Mouse (Mus musculus) embryonic facial prominence, embryonic 14.5 days (tissue): ENCODE results near the gene Fan1. TPM values are rescaled to one million over a fixed set of nuclear protein-coding genes. Genes with fewer than 3 reads are reported as not detected.
A peak's percentile ranks its signal among the peaks of the same experiment; 100 is the strongest.

Experiments
- ATAC-seq: fragments of 200-750 bp; cut with Nextera tagmentation; 2 replicates; pipeline ENCODE4 v1.8.0; 2017; ENCODE audit warnings: low read depth, moderate number of reproducible peaks, moderate TSS enrichment
- DNase-seq: peaks from one replicate; pipeline ENCODE4 v3.0.0-alpha.2; 2015; ENCODE audit warnings: low spot score
- H3K27ac ChIP-seq: fragments of 300-500 bp; sonication (generic); replicated peaks from 2 replicates; pipeline ENCODE4 v1.5.1; 2014; ENCODE audit warnings: low read depth, mild to moderate bottlenecking, low read length, moderate library complexity
- H3K27me3 ChIP-seq: fragments of 300-500 bp; sonication (generic); replicated peaks from 2 replicates; pipeline ENCODE4 v1.6.1; 2014; ENCODE audit warnings: low read length; ENCODE audit not compliant: control insufficient read depth, insufficient read depth
- H3K36me3 ChIP-seq: fragments of 300-500 bp; sonication (generic); 2 replicates; pipeline ENCODE4 v1.6.1; 2014; ENCODE audit warnings: low read length, mixed read lengths; ENCODE audit not compliant: control insufficient read depth, insufficient read depth
- H3K4me1 ChIP-seq: fragments of 300-500 bp; sonication (generic); 2 replicates; pipeline ENCODE4 v1.6.1; 2014; ENCODE audit warnings: antibody characterized with exemption, low read length; ENCODE audit not compliant: control insufficient read depth, insufficient read depth
- H3K4me2 ChIP-seq: fragments of 300-500 bp; sonication (generic); 2 replicates; pipeline ENCODE4 v1.6.1; 2014; ENCODE audit warnings: low read depth, mild to moderate bottlenecking, low read length, moderate library complexity, mixed read lengths
- H3K4me3 ChIP-seq: fragments of 300-500 bp; sonication (generic); 2 replicates; pipeline ENCODE4 v1.5.1; 2014; ENCODE audit warnings: low read depth, mild to moderate bottlenecking, low read length
- H3K9ac ChIP-seq: fragments of 300-500 bp; sonication (generic); 2 replicates; pipeline ENCODE4 v1.6.1; 2014; ENCODE audit warnings: low read depth, mild to moderate bottlenecking, low read length, moderate library complexity, mixed read lengths
- H3K9me3 ChIP-seq: fragments of 300-500 bp; sonication (generic); 2 replicates; pipeline ENCODE4 v1.6.1; 2016; ENCODE audit warnings: low read length; ENCODE audit not compliant: control insufficient read depth
- WGBS: fragments of 180-500 bp; shearing (Covaris S2); extraction: QIAGEN DNeasy Blood & Tissue Kit; methylation state at CpG from one replicate; pipeline ENCODE4 v1.1.7; 2014; 5-methylcytosine and 5-hydroxymethylcytosine counted together
- polyA plus RNA-seq: library from polyadenylated mRNA; unstranded; fragments of >200 nt; fragmentation: Nextera tagmentation; extraction: Ambion mirVana; gene quantifications from 2 replicates; pipeline ENCODE4 v1.2.1, GENCODE M21; 2014

Gene Fan1
- polyA plus RNA-seq, 1 experiment from 2014 or later, result 4.0 TPM

DNA sequence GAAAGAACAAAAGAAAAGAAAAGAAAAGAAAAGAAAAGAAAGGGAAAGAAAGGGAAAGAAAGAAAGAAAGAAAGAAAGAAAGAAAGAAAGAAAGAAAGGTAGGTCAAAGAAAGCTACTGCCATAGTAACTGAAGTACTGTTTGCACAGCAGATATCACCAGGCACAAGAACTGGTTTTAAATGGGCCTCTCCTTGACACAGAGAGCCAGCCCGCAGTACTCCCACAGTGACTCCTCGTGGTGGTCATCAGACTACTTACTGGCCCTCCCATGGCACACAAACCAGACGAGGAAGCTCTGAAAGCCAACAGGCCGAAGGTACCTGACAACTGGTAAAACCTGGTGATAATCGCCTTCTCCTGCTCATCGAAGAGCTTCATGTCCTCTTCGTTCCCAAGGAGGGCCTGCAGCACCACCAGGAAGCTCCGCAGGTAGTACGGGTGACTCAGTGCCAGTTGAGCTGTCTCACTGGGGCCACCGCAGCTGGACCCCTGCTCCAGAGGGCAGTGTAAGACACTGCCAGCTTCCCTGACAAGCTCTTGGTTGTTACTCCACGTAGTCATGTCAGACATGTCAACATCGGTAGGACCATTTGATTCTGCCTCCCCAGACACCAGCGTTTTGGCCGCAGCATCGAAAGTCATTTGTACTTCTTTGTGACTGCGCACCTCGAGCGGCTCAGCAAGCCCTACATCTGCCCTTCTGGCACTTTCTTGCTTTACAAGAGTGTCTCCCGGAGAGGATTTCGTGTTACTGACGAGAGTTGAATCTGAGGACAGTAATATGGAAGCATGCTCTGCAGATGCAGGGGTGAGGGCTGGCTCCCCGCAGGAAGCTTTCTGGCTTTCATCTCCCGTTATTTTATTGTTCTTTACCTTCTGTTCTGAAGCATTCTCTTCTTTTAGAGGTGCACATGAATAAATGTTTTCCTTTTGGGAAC is 1.7 kb downstream of the Fan1 start:
- ATAC-seq, result no peak
- H3K36me3 ChIP-seq, result peaks cover 51% of the 10 kb centered on the region
- 0 out of 2 replicates have a peak, but pooled peaks cover 7% of the 10 kb centered on the region for H3K4me1 ChIP-seq
- H3K4me2 ChIP-seq, result no peak overlapping the region
- no peak for DNase-seq
- 94% methylated on average over 23 of the region's 23 CpGs for WGBS
- no peak overlapping the region for H3K4me3 ChIP-seq
- H3K27me3 ChIP-seq, result no peaks in the 10 kb centered on the region
- H3K9ac ChIP-seq, result no peak overlapping the region
- no peaks in the 10 kb centered on the region for H3K9me3 ChIP-seq
- H3K27ac ChIP-seq, result no peak overlapping the region

DNA sequence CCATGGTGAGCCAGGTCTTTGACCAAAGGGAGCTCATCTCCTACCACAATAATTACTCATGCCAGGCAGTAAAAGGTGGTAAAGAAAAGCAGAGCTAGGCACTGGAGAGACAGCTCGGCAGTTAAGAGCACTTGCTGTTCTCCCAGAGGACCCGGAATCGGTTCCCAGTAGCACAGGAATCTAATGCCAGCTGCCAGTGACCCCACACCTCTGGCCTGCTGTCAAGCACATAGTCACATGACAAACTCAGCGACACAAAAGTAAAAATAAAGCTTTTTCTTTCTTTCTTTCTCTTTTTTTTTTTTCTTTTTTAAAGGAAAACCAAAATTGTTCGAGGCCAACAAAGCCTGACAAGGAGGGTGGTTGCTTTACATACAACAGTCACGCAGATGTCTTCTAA is 4.1 kb downstream of the Fan1 start:
- Histone ChIP-seq H3K9me3 (no peaks in the 10 kb centered on the region), H3K4me1 (0 out of 2 replicates have a peak, but pooled peaks cover 7% of the 10 kb centered on the region), H3K4me2 (no peak overlapping the region), H3K4me3 (no peak overlapping the region), H3K9ac (no peak overlapping the region), H3K36me3 (peaks cover 51% of the 10 kb centered on the region), H3K27me3 (no peaks in the 10 kb centered on the region), H3K27ac (no peak overlapping the region)
- WGBS, result 85% methylated on average over 6 of the region's 6 CpGs
- no peak for ATAC-seq
- DNase-seq, result no peak

DNA sequence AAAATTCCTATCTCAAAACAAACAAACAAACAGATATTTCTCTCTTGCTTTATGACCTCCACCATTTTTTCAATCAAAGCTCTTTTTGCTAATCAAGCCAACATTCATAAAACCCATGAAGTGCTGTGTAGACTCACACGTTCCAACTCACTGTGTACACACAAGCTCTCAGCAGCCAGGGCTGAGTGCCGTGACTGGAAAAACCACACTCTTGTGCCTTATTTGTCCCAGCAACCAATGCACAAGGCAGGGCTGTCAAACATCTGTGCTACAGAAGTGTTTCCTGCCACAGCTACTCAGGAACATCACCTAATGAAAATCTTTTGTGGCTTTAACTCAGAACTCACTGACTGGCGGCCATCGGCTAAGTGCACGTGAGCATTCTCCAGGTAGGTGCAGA is 8.0 kb downstream of the Fan1 start:
- H3K4me3 ChIP-seq, result no peak overlapping the region
- no peaks in the 10 kb centered on the region for H3K4me1 ChIP-seq
- H3K9me3 ChIP-seq, result no peaks in the 10 kb centered on the region
- H3K36me3 ChIP-seq, result peaks cover 82% of the 10 kb centered on the region
- 92% methylated on average over 5 of the region's 5 CpGs for WGBS
- H3K27ac ChIP-seq, result no peak overlapping the region
- DNase-seq (no peak), ATAC-seq (no peak)
- no peak overlapping the region for H3K4me2 ChIP-seq
- no peak overlapping the region for H3K9ac ChIP-seq
- H3K27me3 ChIP-seq, result no peaks in the 10 kb centered on the region

DNA sequence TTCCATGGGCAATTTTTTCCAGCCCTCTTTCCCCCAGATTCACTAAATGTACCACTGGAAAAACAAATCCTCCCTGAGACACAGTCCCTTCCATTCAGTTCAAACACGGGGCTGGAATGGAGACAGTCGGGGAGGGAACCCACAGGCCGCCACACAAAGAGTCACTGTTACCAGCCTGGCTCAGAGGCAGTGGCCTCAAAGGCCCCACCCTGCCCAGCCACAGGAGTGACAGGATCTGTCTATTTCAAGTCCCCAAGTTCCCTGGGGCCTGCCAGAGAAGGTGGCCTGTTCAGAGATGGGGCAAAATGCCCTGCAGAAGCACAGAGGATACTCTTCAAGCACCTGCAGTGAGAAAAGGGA is 13.3 kb downstream of the Fan1 start:
- peaks cover 77% of the 10 kb centered on the region for H3K36me3 ChIP-seq
- peak overlapping the region; percentile 67 for H3K27ac ChIP-seq
- H3K4me3 ChIP-seq, result no peak overlapping the region
- no peaks in the 10 kb centered on the region for H3K4me1 ChIP-seq
- H3K27me3 ChIP-seq, result no peaks in the 10 kb centered on the region
- DNase-seq (peak; percentile 47), ATAC-seq (peak; percentile 85)
- no peaks in the 10 kb centered on the region for H3K9me3 ChIP-seq
- no peak overlapping the region for H3K4me2 ChIP-seq
- no peak overlapping the region for H3K9ac ChIP-seq
- WGBS, result 41% methylated on average over 3 of the region's 3 CpGs

DNA sequence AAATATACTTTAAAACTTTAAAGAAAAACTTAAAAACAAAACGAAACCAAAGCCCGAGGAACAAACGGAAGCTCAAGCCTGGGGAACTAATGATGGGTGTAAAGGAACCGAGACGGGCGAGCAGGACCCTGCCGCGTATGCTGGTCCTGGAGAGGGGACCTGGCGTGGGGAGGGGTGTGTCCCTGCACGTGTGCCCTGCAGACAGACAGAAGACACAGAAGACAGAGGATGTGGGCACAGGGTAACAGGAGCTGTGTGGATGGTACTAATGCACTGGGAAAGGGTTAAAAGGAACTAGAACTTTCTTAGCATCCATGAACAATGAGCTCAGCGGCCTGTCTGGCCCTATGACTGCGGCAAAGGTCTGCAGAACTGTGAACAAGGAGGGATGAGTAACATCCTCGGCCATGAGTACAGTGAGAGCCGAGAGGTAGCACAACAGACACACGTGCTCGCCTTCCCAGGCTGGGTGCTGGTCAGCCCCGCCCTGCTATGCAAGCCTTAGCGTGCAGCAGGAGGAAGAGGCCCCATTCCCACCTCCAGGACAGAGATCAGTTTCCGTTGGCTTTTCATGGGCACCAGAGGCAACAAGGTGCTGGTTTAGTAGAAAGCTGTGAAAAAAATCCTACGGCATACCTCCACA is 13.8 kb downstream of the Fan1 start:
- H3K4me2 ChIP-seq, result no peak overlapping the region
- no peak for DNase-seq
- no peak overlapping the region for H3K4me3 ChIP-seq
- 62% methylated on average over 20 of the region's 20 CpGs for WGBS
- ATAC-seq, result peak; percentile 79
- H3K9ac ChIP-seq, result no peak overlapping the region
- H3K9me3 ChIP-seq, result no peaks in the 10 kb centered on the region
- no peaks in the 10 kb centered on the region for H3K4me1 ChIP-seq
- peak overlapping the region; percentile 67 for H3K27ac ChIP-seq
- peaks cover 75% of the 10 kb centered on the region for H3K36me3 ChIP-seq
- H3K27me3 ChIP-seq, result no peaks in the 10 kb centered on the region

DNA sequence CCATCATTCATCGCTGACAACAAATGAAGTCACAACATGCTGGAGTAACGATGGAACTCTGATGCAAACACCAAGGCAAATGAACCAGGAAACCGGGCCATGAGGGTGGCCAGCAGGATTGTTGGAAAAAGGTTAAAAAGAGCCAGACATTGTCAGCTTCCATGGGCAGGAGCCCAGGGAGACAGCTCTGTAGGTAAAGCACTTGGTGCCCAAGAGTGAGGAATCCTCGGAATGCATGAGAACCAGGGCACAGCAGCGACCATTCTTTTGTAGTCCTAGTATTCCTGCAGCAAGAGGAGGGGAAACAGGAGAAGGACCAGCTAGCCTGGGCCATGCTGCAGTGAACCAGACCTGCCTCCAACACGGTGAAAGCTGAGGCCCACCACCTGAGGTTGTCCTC is 15.2 kb downstream of the Fan1 start:
- Histone ChIP-seq H3K9me3 (no peaks in the 10 kb centered on the region), H3K4me1 (no peaks in the 10 kb centered on the region), H3K4me3 (no peak overlapping the region), H3K36me3 (peaks cover 71% of the 10 kb centered on the region), H3K4me2 (no peak overlapping the region), H3K9ac (no peak overlapping the region), H3K27ac (no peak overlapping the region), H3K27me3 (no peaks in the 10 kb centered on the region)
- ATAC-seq, result no peak
- DNase-seq, result no peak
- 85% methylated on average over 5 of the region's 6 CpGs for WGBS

DNA sequence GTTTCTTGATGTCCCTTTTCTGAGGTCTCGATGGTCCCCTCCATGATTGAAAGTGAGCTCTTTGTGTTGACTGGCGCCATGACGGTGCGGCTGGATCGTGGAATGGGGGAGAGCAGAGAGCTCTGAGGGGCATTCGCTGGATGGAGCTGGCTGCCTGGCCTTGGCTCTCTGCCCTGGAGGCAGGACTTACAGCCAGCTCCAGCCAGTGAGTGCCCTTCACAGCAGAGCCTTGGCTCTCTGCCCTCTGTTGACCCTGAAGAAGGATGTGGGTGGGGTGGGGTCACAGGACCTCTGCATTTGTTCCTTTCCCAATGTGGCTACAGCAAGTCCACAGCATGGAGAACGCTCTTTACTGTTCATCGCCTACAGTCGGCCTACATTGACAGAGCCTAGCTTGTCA is 16.5 kb downstream of the Fan1 start:
- H3K4me1 ChIP-seq, result no peaks in the 10 kb centered on the region
- peaks cover 71% of the 10 kb centered on the region for H3K36me3 ChIP-seq
- no peak overlapping the region for H3K9ac ChIP-seq
- H3K27ac ChIP-seq, result no peak overlapping the region
- no peaks in the 10 kb centered on the region for H3K27me3 ChIP-seq
- 88% methylated on average over 9 of the region's 9 CpGs for WGBS
- no peaks in the 10 kb centered on the region for H3K9me3 ChIP-seq
- ATAC-seq (no peak), DNase-seq (no peak)
- no peak overlapping the region for H3K4me3 ChIP-seq
- no peak overlapping the region for H3K4me2 ChIP-seq

DNA sequence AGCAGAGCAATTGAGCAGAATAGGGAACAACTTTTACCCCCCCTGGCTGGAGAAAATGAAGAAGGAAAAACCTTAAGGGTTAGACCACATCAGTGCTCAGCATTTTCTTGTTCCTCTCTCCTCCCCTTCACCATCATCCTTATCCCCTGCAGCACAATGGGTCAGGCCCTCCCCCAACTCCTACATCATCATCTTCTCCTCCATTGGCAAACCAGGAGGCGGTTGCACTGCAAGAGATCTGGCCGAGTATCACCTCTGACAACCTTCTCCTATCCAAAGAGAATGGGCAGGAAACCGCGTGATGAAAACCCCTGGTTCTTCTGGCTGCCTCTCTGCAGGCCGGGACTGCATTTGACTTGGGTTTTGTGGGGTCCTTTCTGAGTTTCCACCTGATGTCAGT is 17.2 kb downstream of the Fan1 start:
- Histone ChIP-seq H3K4me2 (no peak overlapping the region), H3K4me3 (no peak overlapping the region), H3K27ac (no peak overlapping the region), H3K36me3 (peaks cover 71% of the 10 kb centered on the region), H3K9me3 (no peaks in the 10 kb centered on the region), H3K27me3 (no peaks in the 10 kb centered on the region), H3K9ac (no peak overlapping the region), H3K4me1 (no peaks in the 10 kb centered on the region)
- DNase-seq (no peak), ATAC-seq (no peak)
- whole genome bisulfite sequencing, result 94% methylated on average over 5 of the region's 5 CpGs
